Mouse (Mus musculus): ENCODE data around the gene Map3k5.

DNA sequence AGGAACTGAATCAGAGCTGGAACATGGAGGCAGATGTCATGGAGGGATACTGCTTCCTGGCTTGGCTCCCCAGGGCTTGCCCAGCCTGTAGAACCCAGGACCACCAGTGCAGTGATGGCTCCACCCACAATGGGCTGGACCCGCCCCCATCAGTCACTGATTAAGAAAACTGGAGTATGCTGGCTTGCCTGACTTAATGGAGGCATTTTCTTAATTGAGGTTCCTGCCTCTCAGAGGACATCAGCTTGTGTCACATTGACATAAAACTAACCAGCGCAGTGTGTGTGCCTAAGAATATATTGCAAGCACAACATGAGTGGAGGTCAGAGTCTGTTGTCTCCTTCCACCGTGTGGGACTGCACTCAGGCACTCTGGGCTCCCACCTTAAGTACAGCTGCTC lies 158.1 kb downstream of the Map3k5 start:
- TF ChIP-seq CTCF (conservative IDR thresholded peaks at IDR 0.05; ENCODE audit: low read length) (no peak), POU5F1 (IDR thresholded peaks at IDR 0.05; ENCODE audit: borderline replicate concordance, low read length) (no peak), NANOG (IDR thresholded peaks at IDR 0.05; ENCODE audit: borderline replicate concordance, low read length) (no peak)
